Mouse (Mus musculus) brain, embryonic 14.5 days (tissue): ENCODE data around the gene Acox2. TPM values are rescaled to one million over a fixed set of nuclear protein-coding genes. Genes with fewer than 3 reads are reported as not detected.

Experiments used
- DNase-seq: peaks from one replicate; pipeline ENCODE4 v3.0.0-alpha.2; 2011; ENCODE audit warnings: low read depth
- CTCF ChIP-seq: fragments of 200-500 bp; IDR thresholded peaks from 2 replicates; pipeline ENCODE4 v1.5.1; 2012; ENCODE audit warnings: inconsistent platforms, mild to moderate bottlenecking, moderate library complexity, borderline replicate concordance; ENCODE audit not compliant: insufficient read depth, insufficient read length; ENCODE audit errors: extremely low read depth
- POLR2A ChIP-seq: fragments of 200-500 bp; IDR thresholded peaks from 2 replicates; pipeline ENCODE4 v1.6.1; 2012; ENCODE audit warnings: mild to moderate bottlenecking, inconsistent platforms, borderline replicate concordance; ENCODE audit not compliant: poor library complexity, insufficient read depth, insufficient read length, severe bottlenecking; ENCODE audit errors: extremely low read depth
- polyA plus RNA-seq: library from polyadenylated mRNA; depleted of rRNA; stranded (reverse); fragments of >200 nt; gene quantifications from 2 replicates; pipeline ENCODE4 v1.2.3, GENCODE M21; 2012; rRNA removed

Acox2 gene
- polyA plus RNA-seq, 1 experiment, result not detected

DNA sequence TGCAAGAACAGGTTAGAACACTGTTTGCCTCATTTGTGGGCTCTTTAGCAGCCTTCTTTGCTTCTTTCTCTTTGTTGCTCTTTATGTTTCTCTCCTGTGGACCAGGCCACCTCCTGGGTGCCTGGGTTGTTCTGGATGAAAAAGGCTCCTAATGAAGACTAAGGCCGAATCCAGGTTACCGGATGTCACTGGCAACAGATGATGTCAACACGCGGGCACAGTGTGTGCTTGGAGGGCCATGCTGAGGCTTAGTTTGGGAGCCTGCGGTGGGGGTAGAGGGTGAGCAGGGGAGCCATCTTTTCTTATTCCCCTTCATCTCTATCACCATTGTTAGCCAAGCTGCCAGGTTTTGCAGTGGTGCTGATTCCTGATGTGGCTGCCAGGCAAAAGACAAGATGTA, 51.6 kb downstream of the Acox2 start:
- DNase-seq, result no peak
- TF ChIP-seq POLR2A (no peak), CTCF (no peak)

- no peak for TF ChIP-seq CTCF
- TF ChIP-seq POLR2A, result no peak
- DNase-seq, result peak; percentile 80
Observed at GRCm38 (mm10) chr14:8207105-8207504, 52.0 kb downstream of the Acox2 start.

DNA sequence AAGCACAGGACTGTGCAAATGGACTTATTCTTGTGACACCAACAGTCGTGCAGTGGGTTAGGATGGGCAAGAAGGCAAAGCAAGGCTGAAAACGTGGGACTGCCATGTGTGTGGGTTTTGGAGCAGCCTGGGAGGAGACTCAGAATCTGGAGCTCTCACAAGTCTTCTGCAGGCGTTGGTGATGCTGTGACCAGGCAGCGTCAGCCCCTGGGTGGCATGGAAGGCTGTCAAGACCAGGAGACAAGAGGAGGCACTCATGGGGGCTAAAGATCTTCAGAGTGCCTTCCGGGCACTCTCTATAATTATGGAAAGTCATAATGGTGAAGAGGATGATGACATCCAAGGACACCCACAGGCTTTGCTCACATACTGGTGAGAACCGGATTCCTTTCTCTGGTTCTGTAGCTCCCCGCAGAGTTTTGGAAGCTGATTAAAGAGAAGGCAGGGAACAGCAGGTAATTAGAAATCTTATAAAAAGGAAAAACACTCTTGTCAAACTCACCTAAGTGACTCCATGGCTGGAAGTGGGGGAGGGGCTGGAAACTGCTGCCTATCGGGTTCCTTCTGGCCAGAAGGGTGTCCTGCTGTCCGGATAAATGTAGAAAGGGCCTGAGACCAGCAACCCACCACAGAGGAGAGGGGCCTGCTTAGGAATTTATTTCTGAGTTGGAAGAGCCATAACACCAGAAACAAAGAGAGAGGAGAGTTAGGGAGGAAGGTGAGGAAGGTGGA, 52.8 kb downstream of the Acox2 start:
- DNase-seq, result no peak

GRCm38 (mm10) chr14:8201715-8202114, 57.4 kb downstream of the Acox2 start:
- no peak for DNase-seq
- no peak for TF ChIP-seq CTCF
- no peak for TF ChIP-seq POLR2A

More for the DNA sequence above, 52.8 kb downstream of the Acox2 start:
- no peak for TF ChIP-seq CTCF
- TF ChIP-seq POLR2A, result no peak

GRCm38 (mm10) chr14:8200769-8201168, 58.4 kb downstream of the Acox2 start:
- no peak for TF ChIP-seq CTCF
- no peak for TF ChIP-seq POLR2A
- DNase-seq, result peak; percentile 74

DNA sequence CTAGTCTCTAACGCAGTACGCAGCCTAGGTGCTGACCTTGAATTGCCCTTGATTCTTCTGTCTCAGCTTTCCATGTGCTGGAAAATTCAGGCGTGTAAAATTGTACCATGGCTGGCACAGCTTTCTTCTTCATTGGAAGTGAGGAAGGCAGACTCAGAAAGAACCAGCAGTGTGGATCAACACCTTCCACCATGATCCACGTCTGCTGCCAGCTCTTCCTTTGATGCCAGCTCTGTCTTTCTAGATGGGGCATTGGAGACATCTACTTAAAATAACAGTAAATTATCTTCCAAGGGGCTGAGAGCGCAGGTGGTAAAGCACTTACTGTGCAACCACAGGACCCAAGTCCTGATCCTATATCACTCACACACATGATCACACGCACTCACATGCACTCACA, 66.4 kb downstream of the Acox2 start:
- peak; percentile 46 for DNase-seq
- no peak for TF ChIP-seq POLR2A
- no peak for TF ChIP-seq CTCF

DNA sequence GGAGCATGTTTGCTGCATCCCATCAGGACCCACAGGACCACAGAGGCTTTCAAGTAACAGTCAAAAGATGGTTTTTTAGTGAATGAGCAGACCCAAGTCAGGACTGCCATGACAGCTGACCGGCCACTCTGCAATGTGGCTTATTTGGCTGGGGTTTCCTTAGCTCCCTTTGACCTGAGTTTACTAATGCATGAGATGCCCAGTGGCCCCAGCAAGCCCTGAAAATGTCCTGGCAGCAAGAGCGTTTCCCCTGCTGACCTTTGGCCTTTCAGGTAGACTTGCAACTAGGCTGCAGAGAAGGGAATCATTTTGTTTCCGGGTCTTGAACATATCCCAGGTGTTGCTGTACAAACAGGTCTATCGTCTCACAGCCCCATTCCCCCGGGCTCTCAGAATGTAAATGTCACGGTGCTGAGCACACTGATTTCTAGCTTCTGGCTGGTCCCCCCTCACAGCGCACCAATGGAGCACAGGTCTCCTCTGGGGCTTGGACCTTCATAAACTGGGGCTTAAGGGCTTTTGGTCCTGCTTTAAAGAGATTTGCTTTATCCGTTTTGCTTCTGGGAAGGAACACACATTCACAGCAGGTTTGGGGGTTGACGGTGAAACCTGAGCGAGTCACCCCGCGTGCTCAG, 67.7 kb downstream of the Acox2 start:
- TF ChIP-seq POLR2A, result no peak
- TF ChIP-seq CTCF, result no peak
- DNase-seq, result no peak

- DNase-seq, result no peak
- TF ChIP-seq CTCF (no peak), POLR2A (no peak)
Observed at GRCm38 (mm10) chr14:8190556-8190955, 68.6 kb downstream of the Acox2 start.

DNA sequence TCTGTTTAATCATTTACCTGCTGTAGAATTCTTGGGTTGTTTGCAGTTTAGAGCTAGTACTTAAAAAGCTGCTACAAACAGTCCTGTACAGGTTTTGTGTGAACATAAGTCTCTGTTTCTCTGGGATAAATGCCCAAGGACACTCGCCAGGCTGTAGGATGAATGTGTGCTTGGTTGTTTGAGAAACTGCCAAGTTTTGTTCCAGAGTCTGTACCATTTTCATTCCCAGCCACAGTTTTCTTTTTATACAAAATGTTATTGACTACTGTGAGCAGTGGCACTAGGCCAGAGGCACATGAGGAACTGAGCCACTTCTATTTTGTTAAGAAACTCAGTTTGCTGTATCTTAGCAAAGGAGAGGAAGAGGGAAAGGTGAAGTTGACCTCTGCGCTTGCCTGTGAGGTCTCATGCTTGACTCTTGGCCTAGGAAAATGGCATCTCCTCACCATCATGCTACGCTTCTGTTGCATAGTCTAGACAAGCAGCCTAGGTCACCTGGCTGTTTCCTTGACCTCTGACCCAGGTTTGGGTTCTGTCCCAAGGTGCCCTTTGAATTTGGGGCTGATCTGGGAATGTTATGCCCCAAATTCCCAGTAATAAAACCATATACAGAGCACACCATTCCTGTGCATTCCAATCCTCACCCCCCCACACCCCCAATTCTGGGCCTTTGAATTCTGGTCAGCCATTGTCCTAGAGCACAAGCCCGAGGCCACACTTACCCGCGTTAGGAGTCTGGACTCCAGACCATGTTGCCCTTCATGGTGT, 72.7 kb downstream of the Acox2 start:
- DNase-seq, result peak; percentile 69
- TF ChIP-seq CTCF, result no peak

DNA sequence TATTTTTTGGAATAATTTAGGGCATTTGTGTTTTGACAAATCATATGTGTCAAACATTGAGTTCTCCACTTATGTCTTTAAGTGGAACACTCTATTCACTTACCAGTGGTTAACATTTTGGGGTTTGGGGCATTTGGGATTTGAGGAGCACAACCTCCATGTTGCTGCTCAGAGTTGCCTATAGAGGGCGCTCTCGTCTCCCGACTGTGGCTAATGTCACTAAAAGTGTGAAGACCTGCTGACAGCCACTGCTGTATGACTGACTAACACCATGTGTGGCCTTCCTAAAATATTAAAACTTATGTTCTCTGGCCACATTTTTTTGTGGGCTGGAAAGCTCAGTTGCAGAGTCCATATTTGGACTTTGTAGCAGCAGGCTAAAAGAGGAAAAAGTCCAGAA, 75.8 kb downstream of the Acox2 start:
- no peak for DNase-seq
- TF ChIP-seq POLR2A (no peak), CTCF (peak; percentile 17; the same call in 1 of the 2 replicates)

GRCm38 (mm10) chr14:8180371-8181035, 78.7 kb downstream of the Acox2 start:
- TF ChIP-seq POLR2A (no peak), CTCF (no peak)
- no peak for DNase-seq

GRCm38 (mm10) chr14:8176251-8176650, 82.9 kb downstream of the Acox2 start:
- no peak for DNase-seq
- TF ChIP-seq CTCF, result no peak

Other genes starting within 250 kb of the Acox2 start
- gene Rpp14, start 179.0 kb downstream of the Acox2 start, polyA plus RNA-seq, result 23.6 and 24.3 TPM in 2 replicates
- 55.5 and 62.4 TPM in 2 replicates for gene Pxk, start 161.1 kb downstream of the Acox2 start, polyA plus RNA-seq
- gene Pdhb, start 86.3 kb downstream of the Acox2 start, polyA plus RNA-seq, result 158 and 181 TPM in 2 replicates
- gene Kctd6, start 45.2 kb downstream of the Acox2 start, polyA plus RNA-seq, result 15.0 and 16.9 TPM in 2 replicates
- gene Fam107a, start 58.7 kb upstream of the Acox2 start, polyA plus RNA-seq, result 0.57 and 0.72 TPM in 2 replicates
- 0.07 TPM in 1 of 2 replicates, not detected in the other for gene Oit1, start 119.4 kb upstream of the Acox2 start, polyA plus RNA-seq